Mouse (Mus musculus) C2C12 (cell line): ENCODE results near the gene Otud7a. TPM values are rescaled to one million over a fixed set of nuclear protein-coding genes. Genes with fewer than 3 reads are reported as not detected.

ENCODE experiments used
- H3K27me3 ChIP-seq: one replicate; pipeline ENCODE4 v1.6.1; 2011; ENCODE audit not compliant: control insufficient read depth, insufficient read depth, insufficient read length
- H3K36me3 ChIP-seq: one replicate; pipeline ENCODE4 v1.6.1; 2011; ENCODE audit not compliant: control insufficient read depth, insufficient read depth
- H3K4me3 ChIP-seq: one replicate; pipeline ENCODE4 v1.5.1; 2011; ENCODE audit warnings: mild to moderate bottlenecking, control low read depth; ENCODE audit not compliant: poor library complexity, insufficient read depth, severe bottlenecking
- H3K79me2 ChIP-seq: one replicate; pipeline ENCODE4 v1.6.1; 2011; ENCODE audit not compliant: control insufficient read depth, insufficient read depth
- H3K79me3 ChIP-seq: one replicate; pipeline ENCODE4 v1.6.1; 2011; ENCODE audit warnings: low read depth, control low read depth
- H3ac ChIP-seq: one replicate; pipeline ENCODE3; 2011; ENCODE audit warnings: low read depth; ENCODE audit not compliant: control insufficient read depth, insufficient read length
- CEBPB ChIP-seq: IDR thresholded peaks from one replicate; pipeline ENCODE4 v1.6.1; 2011; ENCODE audit warnings: low read depth, mild to moderate bottlenecking, control low read depth, moderate library complexity
- CTCF ChIP-seq: IDR thresholded peaks from one replicate; pipeline ENCODE4 v1.5.1; 2011; ENCODE audit not compliant: control insufficient read depth, insufficient read depth, insufficient read length
- FOSL1 ChIP-seq: IDR thresholded peaks from one replicate; pipeline ENCODE4 v1.8.0; 2011; ENCODE audit warnings: mild to moderate bottlenecking, low read length; ENCODE audit not compliant: poor library complexity, insufficient read depth, severe bottlenecking
- MAX ChIP-seq: IDR thresholded peaks from one replicate; pipeline ENCODE4 v1.6.1; 2011; ENCODE audit warnings: mild to moderate bottlenecking, control low read depth
- MYOD1 ChIP-seq: IDR thresholded peaks from one replicate; pipeline ENCODE4 v1.6.1; 2011; ENCODE audit warnings: low read depth; ENCODE audit not compliant: control insufficient read depth, insufficient read length
- MYOG ChIP-seq: IDR thresholded peaks from one replicate; pipeline ENCODE4 v1.6.1; 2011; ENCODE audit not compliant: control insufficient read depth, insufficient read length; ENCODE audit errors: extremely low read depth
- USF1 ChIP-seq: IDR thresholded peaks from one replicate; pipeline ENCODE4 v1.6.1; 2011; ENCODE audit warnings: low read depth, mild to moderate bottlenecking, control low read depth, moderate library complexity
- polyA plus RNA-seq: library from polyadenylated mRNA; unstranded; fragments of >200 nt; fragmentation: generic; extraction: Trizol; gene quantifications from one replicate; pipeline ENCODE4 v1.2.1, GENCODE M21; 2012; ENCODE audit warnings: missing spikeins

Otud7a gene
- polyA plus RNA-seq, 1 experiment, result 0.11 TPM

GRCm38 (mm10) chr7:63757678-63758239 is 313.2 kb downstream of the Otud7a start:
- TF ChIP-seq MYOG (no peak), FOSL1 (no peak), CEBPB (no peak), MAX (no peak), MYOD1 (no peak), USF1 (no peak)
- H3K79me2 ChIP-seq, result no peaks in the 10 kb centered on the region
- no peaks in the 10 kb centered on the region for H3K79me3 ChIP-seq
- H3K27me3 ChIP-seq, result peaks cover 28% of the 10 kb centered on the region
- no peak overlapping the region for H3ac ChIP-seq
- no peaks in the 10 kb centered on the region for H3K36me3 ChIP-seq
- no peak overlapping the region for H3K4me3 ChIP-seq

GRCm38 (mm10) chr7:63758240-63758826 is 313.8 kb downstream of the Otud7a start:
- Histone ChIP-seq H3ac (no peak overlapping the region), H3K36me3 (no peaks in the 10 kb centered on the region), H3K27me3 (peaks cover 28% of the 10 kb centered on the region), H3K4me3 (no peak overlapping the region), H3K79me3 (no peaks in the 10 kb centered on the region), H3K79me2 (no peaks in the 10 kb centered on the region)
- TF ChIP-seq MYOG (no peak), MYOD1 (no peak), USF1 (no peak), FOSL1 (no peak), CEBPB (no peak), MAX (no peak), CTCF (no peak)

- no peaks in the 10 kb centered on the region for H3K79me3 ChIP-seq
- TF ChIP-seq MAX (no peak), MYOG (no peak), CTCF (no peak), CEBPB (no peak), USF1 (no peak), FOSL1 (no peak), MYOD1 (no peak)
Observed at GRCm38 (mm10) chr7:63759606-63760005, 315.1 kb downstream of the Otud7a start.

GRCm38 (mm10) chr7:63762529-63762928 is 318.0 kb downstream of the Otud7a start:
- H3K36me3 ChIP-seq, result no peaks in the 10 kb centered on the region
- no peaks in the 10 kb centered on the region for H3K79me2 ChIP-seq
- TF ChIP-seq MAX (no peak), MYOD1 (no peak), MYOG (no peak), FOSL1 (no peak), CTCF (no peak), CEBPB (no peak), USF1 (no peak)
- H3K4me3 ChIP-seq, result no peak overlapping the region
- H3K79me3 ChIP-seq, result no peaks in the 10 kb centered on the region
- no peak overlapping the region for H3ac ChIP-seq
- peaks cover 25% of the 10 kb centered on the region for H3K27me3 ChIP-seq

More at GRCm38 (mm10) chr7:63759606-63760005, 315.1 kb downstream of the Otud7a start:
- H3K79me2 ChIP-seq, result no peaks in the 10 kb centered on the region
- H3K36me3 ChIP-seq, result no peaks in the 10 kb centered on the region
- no peak overlapping the region for H3ac ChIP-seq
- H3K27me3 ChIP-seq, result peaks cover 28% of the 10 kb centered on the region
- H3K4me3 ChIP-seq, result no peak overlapping the region

GRCm38 (mm10) chr7:63768398-63769029 is 324.0 kb downstream of the Otud7a start:
- no peaks in the 10 kb centered on the region for H3K79me2 ChIP-seq
- H3K36me3 ChIP-seq, result no peaks in the 10 kb centered on the region
- H3K4me3 ChIP-seq, result no peak overlapping the region
- H3K27me3 ChIP-seq, result no peaks in the 10 kb centered on the region
- H3ac ChIP-seq, result no peak overlapping the region
- no peak for TF ChIP-seq FOSL1
- TF ChIP-seq CTCF, result no peak
- no peak for TF ChIP-seq MAX
- TF ChIP-seq USF1, result no peak
- TF ChIP-seq MYOD1, result no peak
- no peak for TF ChIP-seq MYOG
- TF ChIP-seq CEBPB, result no peak
- H3K79me3 ChIP-seq, result no peaks in the 10 kb centered on the region
